ENCODE assay signal across 17 mouse cellular contexts in genomic region chr5:4973408-4973807, GRCm38 (mm10).
DNase-seq lines count a peak whose midpoint lies in the region; ATAC-seq lines count a peak whose summit lies in the region.
"Had no signal": no experiment of that assay in that cellular context is flagged by ENCODE, and none has a peak within 500 bp of the region (broad histone marks: within the 10 kb centered on the region; RNA-seq: fewer than 3 reads in every experiment).

No protein-coding gene starts in this region.

- peak; percentile 85 for ATAC-seq in frontal cortex, adult (ENCODE audit: low TSS enrichment)
- ATAC-seq: activated CD4-positive, CD25-positive, alpha-beta regulatory T cell, adult 4 months; CD4-positive, CD25-positive, alpha-beta regulatory T cell, adult 4 months; Patski had no signal

- DNase-seq in frontal cortex, postnatal 14 days (ENCODE audit: low spot score in 2 of 2) = no peak
- peak; percentile 27 for DNase-seq in telencephalon, adult 2 months (ENCODE audit: low read depth, low spot score)
- no peak for DNase-seq in urinary bladder, postnatal 4 days (ENCODE audit: low spot score in 2 of 2)
- DNase-seq: adrenal gland, adult 2 months; adrenal gland, adult 8-10 months; adrenal gland, postnatal 10 days; adrenal gland, postnatal 14 days; adrenal gland, postnatal 25 days; adrenal gland, postnatal 36 days; B cell, adult 2 months; cerebellum, adult 11 months; cerebellum, adult 11-12 months; cerebellum, adult 18-20 months had no signal
